Mouse (Mus musculus) myocyte (in vitro differentiated cells): ENCODE results near the gene Syn2. TPM values are rescaled to one million over a fixed set of nuclear protein-coding genes. Genes with fewer than 3 reads are reported as not detected.

ENCODE experiments used
- H3K27me3 ChIP-seq: one replicate; pipeline ENCODE4 v1.6.1; 2011; ENCODE audit not compliant: control insufficient read depth, insufficient read depth, insufficient read length
- H3K36me3 ChIP-seq: one replicate; pipeline ENCODE4 v1.6.1; 2011; ENCODE audit not compliant: control insufficient read depth, insufficient read depth
- H3K4me2 ChIP-seq: one replicate; pipeline ENCODE4 v1.6.1; 2011; ENCODE audit warnings: low read depth, control low read depth
- H3K4me3 ChIP-seq: one replicate; pipeline ENCODE4 v1.5.1; 2011; ENCODE audit warnings: mild to moderate bottlenecking, control low read depth, moderate library complexity
- H3K79me2 ChIP-seq: one replicate; pipeline ENCODE4 v1.6.1; 2011; ENCODE audit not compliant: control insufficient read depth, insufficient read depth
- H3ac ChIP-seq: one replicate; pipeline ENCODE4 v1.6.1; 2011; ENCODE audit not compliant: control insufficient read depth, insufficient read length
- CEBPB ChIP-seq: IDR thresholded peaks from 2 replicates; pipeline ENCODE4 v1.6.1; 2011; ENCODE audit warnings: mild to moderate bottlenecking, moderate library complexity; ENCODE audit not compliant: poor library complexity, insufficient read depth, severe bottlenecking
- E2F4 ChIP-seq: IDR thresholded peaks from one replicate; pipeline ENCODE4 v1.6.1; 2011; ENCODE audit warnings: mild to moderate bottlenecking, control low read depth, moderate library complexity; ENCODE audit not compliant: insufficient read depth
- MAX ChIP-seq: IDR thresholded peaks from one replicate; pipeline ENCODE4 v1.6.1; 2011; ENCODE audit warnings: low read depth, mild to moderate bottlenecking, control low read depth
- MYOD1 ChIP-seq, 3 experiments: IDR thresholded peaks; one replicate each; pipeline ENCODE4 v1.6.1; 2011; ENCODE audit warnings: control low read depth in 2 of 3, low read depth in 2 of 3, mild to moderate bottlenecking in 2 of 3, moderate library complexity in 1 of 3; ENCODE audit not compliant: insufficient read length in 2 of 3, control insufficient read depth in 1 of 3
- MYOG ChIP-seq, 3 experiments: IDR thresholded peaks; one replicate each; pipeline ENCODE4 v1.6.1; 2011; ENCODE audit warnings: control low read depth in 2 of 3, low read depth in 2 of 3, mild to moderate bottlenecking in 2 of 3; ENCODE audit not compliant: insufficient read length in 2 of 3, control insufficient read depth in 1 of 3, insufficient read depth in 1 of 3
- POLR2A ChIP-seq: IDR thresholded peaks from one replicate; pipeline ENCODE4 v1.6.1; 2011; ENCODE audit warnings: low read depth, mild to moderate bottlenecking, control low read depth, moderate library complexity; ENCODE audit not compliant: insufficient read length
- POLR2AphosphoS2 ChIP-seq: IDR thresholded peaks from one replicate; pipeline ENCODE4 v1.6.1; 2011; ENCODE audit warnings: low read depth, control low read depth; ENCODE audit not compliant: insufficient read length
- REST ChIP-seq: IDR thresholded peaks from one replicate; pipeline ENCODE4 v1.6.1; 2011; ENCODE audit warnings: mild to moderate bottlenecking, control low read depth, moderate library complexity; ENCODE audit not compliant: insufficient read depth, insufficient read length
- SRF ChIP-seq: IDR thresholded peaks from one replicate; pipeline ENCODE4 v1.6.1; 2011; ENCODE audit warnings: low read depth; ENCODE audit not compliant: control insufficient read depth, insufficient read length
- TCF12 ChIP-seq: IDR thresholded peaks from one replicate; pipeline ENCODE4 v1.6.1; 2011; ENCODE audit warnings: mild to moderate bottlenecking, control low read depth; ENCODE audit not compliant: poor library complexity, insufficient read depth, severe bottlenecking
- TCF3 ChIP-seq: IDR thresholded peaks from one replicate; pipeline ENCODE4 v1.6.1; 2011; ENCODE audit warnings: low read depth, control low read depth; ENCODE audit not compliant: insufficient read length
- USF1 ChIP-seq: IDR thresholded peaks from one replicate; pipeline ENCODE4 v1.6.1; 2011; ENCODE audit warnings: low read depth, mild to moderate bottlenecking, control low read depth, moderate library complexity
- polyA plus RNA-seq: library from polyadenylated mRNA; unstranded; fragments of >200 nt; fragmentation: generic; extraction: Trizol; gene quantifications from one replicate; pipeline ENCODE4 v1.2.1, GENCODE M21; 2012; ENCODE audit warnings: missing spikeins

Gene Syn2
- polyA plus RNA-seq, 1 experiment: 0.30 TPM

DNA sequence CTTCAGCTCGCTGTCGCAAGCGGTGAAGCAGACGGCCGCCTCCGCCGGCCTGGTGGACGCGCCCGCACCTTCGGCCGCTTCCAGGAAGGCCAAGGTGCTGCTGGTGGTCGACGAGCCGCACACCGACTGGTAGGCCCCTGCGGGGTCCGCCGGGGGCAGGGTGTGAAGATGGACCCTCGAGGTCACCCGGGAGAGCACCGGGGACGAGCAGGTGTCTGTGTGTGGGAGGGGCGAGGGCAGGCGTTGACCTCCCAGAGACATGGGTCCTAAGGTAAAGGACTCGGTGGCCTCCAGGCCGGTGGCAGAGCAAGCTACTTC lies 589 bp downstream of the Syn2 start:
- TF ChIP-seq TCF3 (no peak), POLR2A (no peak), REST (no peak), SRF (no peak), MYOG (IDR thresholded peaks at IDR 0.05; ENCODE audit: control insufficient read depth in 1 of 3, insufficient read depth in 1 of 3, insufficient read length in 2 of 3, low read depth in 2 of 3) (no peak), TCF12 (no peak), MYOD1 (IDR thresholded peaks at IDR 0.05; ENCODE audit: control insufficient read depth in 1 of 3, insufficient read length in 2 of 3, low read depth in 2 of 3) (no peak), CEBPB (no peak), MAX (no peak), E2F4 (no peak), POLR2AphosphoS2 (no peak), USF1 (no peak)
- no peak overlapping the region for H3ac ChIP-seq
- H3K4me3 ChIP-seq: no peak overlapping the region
- H3K27me3 ChIP-seq: peaks cover 19% of the 10 kb centered on the region
- no peaks in the 10 kb centered on the region for H3K36me3 ChIP-seq
- H3K79me2 ChIP-seq: no peaks in the 10 kb centered on the region
- no peak overlapping the region for H3K4me2 ChIP-seq

DNA sequence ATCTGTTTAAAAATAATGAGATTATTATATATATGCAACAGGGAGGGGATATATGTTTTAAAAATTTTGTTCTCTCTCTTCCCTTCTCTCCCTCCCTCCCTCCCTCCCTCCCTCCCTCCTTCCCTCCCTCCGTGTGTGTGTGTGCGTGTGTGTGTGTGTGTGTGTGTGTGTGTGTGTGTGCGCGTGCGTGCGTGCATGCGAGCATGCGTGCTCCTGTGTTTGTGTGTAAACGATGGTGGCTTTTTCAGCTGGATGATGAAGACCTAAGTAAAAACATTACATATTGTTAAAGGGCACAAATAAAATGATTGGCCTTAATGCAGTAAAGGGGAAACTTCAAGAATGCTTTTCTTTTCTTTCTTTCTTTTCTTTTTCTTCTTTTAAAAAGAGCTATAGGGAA lies 1.5 kb downstream of the Syn2 start:
- peaks cover 19% of the 10 kb centered on the region for H3K27me3 ChIP-seq
- H3K36me3 ChIP-seq: no peaks in the 10 kb centered on the region
- no peaks in the 10 kb centered on the region for H3K79me2 ChIP-seq
- TF ChIP-seq POLR2AphosphoS2 (no peak), POLR2A (no peak), TCF3 (no peak), REST (no peak), MYOG (IDR thresholded peaks at IDR 0.05; ENCODE audit: control insufficient read depth in 1 of 3, insufficient read depth in 1 of 3, insufficient read length in 2 of 3, low read depth in 2 of 3) (no peak), MAX (no peak), SRF (no peak), MYOD1 (IDR thresholded peaks at IDR 0.05; ENCODE audit: control insufficient read depth in 1 of 3, insufficient read length in 2 of 3, low read depth in 2 of 3) (no peak), USF1 (no peak), E2F4 (no peak), TCF12 (no peak), CEBPB (no peak)
- H3ac ChIP-seq: no peak overlapping the region
- H3K4me2 ChIP-seq: no peak overlapping the region
- no peak overlapping the region for H3K4me3 ChIP-seq

DNA sequence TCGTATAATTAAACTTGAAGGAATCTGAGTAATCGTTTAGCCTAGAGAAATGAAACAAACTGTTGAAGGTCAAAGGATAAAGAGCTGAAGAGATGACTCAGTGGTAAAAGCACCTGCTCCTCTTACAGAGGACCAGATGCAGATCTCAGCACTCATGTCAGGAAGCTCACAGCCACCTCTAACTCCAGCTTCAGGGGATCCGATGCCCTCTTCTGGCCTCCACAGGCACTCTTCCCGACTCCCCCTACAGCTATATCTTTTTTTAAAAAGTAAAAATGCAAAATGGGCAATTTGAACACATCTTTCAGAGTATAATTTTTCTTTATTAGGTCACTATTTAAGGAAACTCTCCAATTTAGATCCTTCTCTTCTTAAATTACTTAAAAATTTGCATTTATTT lies 6.7 kb downstream of the Syn2 start:
- Histone ChIP-seq H3K4me3 (no peak overlapping the region), H3K27me3 (no peaks in the 10 kb centered on the region), H3K4me2 (no peak overlapping the region), H3K79me2 (no peaks in the 10 kb centered on the region), H3K36me3 (no peaks in the 10 kb centered on the region), H3ac (no peak overlapping the region)
- TF ChIP-seq MYOD1 (IDR thresholded peaks at IDR 0.05; ENCODE audit: control insufficient read depth in 1 of 3, insufficient read length in 2 of 3, low read depth in 2 of 3) (no peak), TCF12 (no peak), E2F4 (no peak), MAX (no peak), CEBPB (no peak), TCF3 (no peak), MYOG (IDR thresholded peaks at IDR 0.05; ENCODE audit: control insufficient read depth in 1 of 3, insufficient read depth in 1 of 3, insufficient read length in 2 of 3, low read depth in 2 of 3) (no peak), USF1 (no peak)

DNA sequence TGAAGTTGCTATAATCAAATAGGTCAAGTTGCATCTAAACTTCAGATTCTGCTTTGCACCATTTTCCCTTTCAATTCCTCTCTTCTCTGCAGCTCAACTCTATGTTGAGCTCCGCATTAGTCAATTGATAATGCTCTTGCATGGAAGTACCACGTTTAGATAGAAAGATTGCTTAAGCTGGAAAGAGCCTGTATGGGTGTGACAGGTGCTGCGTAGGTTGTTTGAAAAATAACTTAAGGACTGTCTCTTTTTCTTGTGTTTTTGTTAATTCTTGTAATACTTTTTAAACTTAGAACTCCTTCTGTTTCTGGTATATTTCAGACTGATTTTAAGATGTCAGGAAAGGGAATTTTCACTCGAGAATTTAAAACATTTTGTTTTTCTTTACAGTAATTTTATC lies 26.5 kb downstream of the Syn2 start:
- TF ChIP-seq POLR2AphosphoS2: no peak
- no peak for TF ChIP-seq MYOD1 (IDR thresholded peaks at IDR 0.05; ENCODE audit: control insufficient read depth in 1 of 3, insufficient read length in 2 of 3, low read depth in 2 of 3)
- no peak for TF ChIP-seq USF1
- TF ChIP-seq MAX: no peak
- Histone ChIP-seq H3K27me3 (peaks cover 7% of the 10 kb centered on the region), H3ac (no peak overlapping the region), H3K4me3 (no peak overlapping the region), H3K79me2 (no peaks in the 10 kb centered on the region), H3K4me2 (no peak overlapping the region), H3K36me3 (no peaks in the 10 kb centered on the region)

DNA sequence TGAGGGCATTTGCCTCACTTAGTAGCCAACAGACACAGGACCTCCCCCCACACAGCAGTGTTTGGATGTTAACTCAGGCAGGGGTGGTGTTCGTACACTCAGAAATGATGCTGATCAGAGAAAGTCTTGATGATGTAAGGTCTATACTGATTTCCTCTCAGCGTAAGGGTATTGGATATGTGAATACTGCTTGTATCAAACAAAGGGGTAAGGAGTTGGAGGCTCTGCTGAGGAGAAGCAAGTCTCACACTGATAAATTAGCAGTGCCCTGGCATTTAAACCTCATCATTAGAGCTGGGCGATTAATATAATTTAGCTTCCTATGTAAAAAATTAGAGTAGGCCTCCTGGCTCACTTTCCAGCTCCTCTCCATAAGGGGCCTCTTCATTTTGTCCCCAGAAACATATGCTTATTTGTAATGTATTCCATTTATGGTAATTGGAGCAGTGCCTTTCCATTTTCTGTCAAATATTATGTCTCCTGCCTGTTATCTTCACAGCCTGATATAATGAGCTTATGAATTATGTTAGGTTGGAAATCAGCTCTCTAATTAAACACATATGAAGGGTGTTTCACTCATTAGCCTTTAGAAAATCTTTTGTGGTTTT lies 31.3 kb downstream of the Syn2 start:
- no peak overlapping the region for H3K4me2 ChIP-seq

More for the DNA sequence above, 31.3 kb downstream of the Syn2 start:
- Histone ChIP-seq H3K36me3 (no peaks in the 10 kb centered on the region), H3K79me2 (no peaks in the 10 kb centered on the region), H3K27me3 (peaks cover 7% of the 10 kb centered on the region), H3K4me3 (no peak overlapping the region), H3ac (no peak overlapping the region)
- TF ChIP-seq POLR2AphosphoS2: no peak
- TF ChIP-seq MYOD1 (IDR thresholded peaks at IDR 0.05; ENCODE audit: control insufficient read depth in 1 of 3, insufficient read length in 2 of 3, low read depth in 2 of 3): no peak
- TF ChIP-seq SRF: no peak
- TF ChIP-seq POLR2A: no peak
- TF ChIP-seq TCF3: no peak
- TF ChIP-seq REST: no peak
- no peak for TF ChIP-seq MYOG (IDR thresholded peaks at IDR 0.05; ENCODE audit: control insufficient read depth in 1 of 3, insufficient read depth in 1 of 3, insufficient read length in 2 of 3, low read depth in 2 of 3)
- TF ChIP-seq TCF12: no peak
